Mouse (Mus musculus) retina, postnatal 1 day (tissue): Measurements from ENCODE around the gene Prkce.

Experiments used
- DNase-seq: peaks from one replicate; pipeline ENCODE4 v3.0.0-alpha.2; 2012

Prkce gene

DNA sequence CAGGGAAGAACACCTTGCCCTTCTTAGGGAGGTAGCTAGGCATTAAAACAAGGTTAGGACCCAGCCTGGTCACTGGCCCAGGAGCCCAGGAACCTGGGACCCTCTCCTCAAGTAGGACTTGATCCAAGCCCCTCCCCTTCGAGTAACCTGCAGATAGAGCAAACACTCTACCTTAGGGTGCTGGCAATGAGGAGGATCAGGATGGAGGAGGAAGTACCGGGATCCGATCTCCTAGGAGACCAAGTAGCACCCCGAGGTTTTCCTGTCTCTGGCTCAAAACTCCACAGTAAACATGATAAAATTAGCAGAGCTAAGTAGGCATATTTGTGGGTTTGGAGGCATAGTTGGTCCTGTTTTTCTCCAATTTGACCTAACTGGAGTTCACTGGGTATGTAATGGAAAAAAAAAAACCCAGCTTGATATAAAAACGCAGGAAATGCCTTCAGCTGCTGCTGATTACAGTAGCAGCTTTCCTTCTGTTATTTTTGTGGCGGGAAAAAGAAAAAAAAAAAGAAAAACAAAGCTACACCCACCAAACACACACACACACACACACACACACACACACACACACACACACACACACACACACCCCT, 425.5 kb downstream of the Prkce start:
- no peak for DNase-seq

DNA sequence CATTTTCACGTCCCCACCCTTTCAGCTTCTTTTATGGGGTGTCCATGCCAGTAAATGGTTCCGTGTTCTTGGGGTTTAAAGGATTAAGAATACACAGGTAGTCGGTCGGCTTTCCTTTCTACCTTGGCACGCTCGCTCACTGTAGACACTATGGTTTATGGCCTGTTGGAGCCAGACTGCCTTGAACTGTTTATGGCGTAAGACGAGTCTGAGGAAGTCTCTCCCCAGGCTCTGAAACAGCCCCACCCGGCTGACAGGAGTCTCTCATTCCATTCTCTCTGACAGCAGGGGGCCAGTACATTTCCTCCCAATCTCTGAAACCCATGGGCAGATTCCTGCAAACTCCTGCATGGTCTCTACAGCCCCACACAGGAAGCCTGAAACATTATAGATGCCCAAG, 427.9 kb downstream of the Prkce start:
- DNase-seq, result no peak

DNA sequence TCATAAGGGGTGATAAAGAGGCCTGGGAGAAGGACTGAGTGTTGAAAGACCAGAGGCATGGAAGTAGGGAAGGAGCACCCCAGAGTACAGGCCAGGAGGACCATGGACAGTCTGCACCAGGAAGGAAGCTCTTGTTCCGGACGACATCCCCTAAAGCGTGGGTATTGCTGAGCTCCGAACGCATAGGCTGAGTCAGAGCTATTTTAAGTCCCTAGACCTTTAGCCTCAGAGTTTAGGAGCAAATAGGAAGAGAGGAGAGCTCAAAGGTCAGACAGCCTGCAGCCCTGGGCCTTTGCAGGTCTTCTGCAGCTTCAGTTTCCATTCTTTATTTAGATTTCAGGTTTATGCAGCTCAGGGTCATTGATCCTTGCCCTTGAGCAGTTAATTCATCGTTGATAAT, 433.5 kb downstream of the Prkce start:
- DNase-seq, result no peak

DNA sequence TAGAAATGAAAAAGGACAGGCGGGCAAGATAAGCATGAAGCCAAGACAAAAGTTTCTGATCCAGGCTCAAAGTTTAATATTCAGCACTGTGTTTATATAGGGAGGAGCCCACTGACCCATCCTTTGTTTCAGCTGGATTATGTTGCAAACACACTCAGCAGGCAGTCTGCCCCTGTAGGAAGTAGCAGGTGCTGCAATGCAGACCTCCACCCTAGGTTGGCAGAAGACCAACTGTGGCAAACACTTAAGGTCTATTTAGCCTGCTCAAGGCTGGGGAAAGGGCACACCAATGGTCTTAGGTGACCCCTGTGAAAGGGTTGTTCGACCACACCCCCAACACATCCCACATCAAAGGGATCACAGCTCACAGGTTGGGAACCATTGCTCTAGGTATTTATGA, 434.3 kb downstream of the Prkce start:
- DNase-seq, result no peak

DNA sequence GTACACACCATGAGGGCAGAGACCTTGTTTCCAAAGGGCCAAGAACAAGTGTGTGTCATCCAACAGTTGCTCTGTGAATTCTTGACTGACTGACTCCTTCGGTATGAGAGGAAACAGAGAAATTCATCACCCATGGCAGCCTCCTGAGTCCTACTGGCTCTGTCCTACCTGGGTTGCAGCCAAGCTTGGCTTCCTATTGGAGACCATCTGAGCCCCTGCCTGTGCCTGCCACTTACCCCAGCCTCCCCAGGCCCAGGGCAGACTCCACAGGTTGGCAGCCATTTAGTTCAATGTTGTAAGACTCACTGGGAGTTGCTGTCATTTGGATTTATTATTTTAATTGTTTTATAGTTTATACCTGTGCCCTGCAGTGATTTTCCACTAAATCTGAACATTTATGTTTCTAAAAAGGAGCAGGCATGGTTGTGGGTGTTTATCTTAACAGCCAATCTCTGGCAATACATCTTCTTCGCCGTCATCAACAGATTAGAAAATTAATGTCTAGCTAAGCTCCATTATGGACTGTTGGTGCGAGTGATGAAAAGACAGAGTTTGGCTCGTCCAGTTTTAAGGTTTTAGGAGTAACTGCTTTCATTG, 436.4 kb downstream of the Prkce start:
- no peak for DNase-seq

DNA sequence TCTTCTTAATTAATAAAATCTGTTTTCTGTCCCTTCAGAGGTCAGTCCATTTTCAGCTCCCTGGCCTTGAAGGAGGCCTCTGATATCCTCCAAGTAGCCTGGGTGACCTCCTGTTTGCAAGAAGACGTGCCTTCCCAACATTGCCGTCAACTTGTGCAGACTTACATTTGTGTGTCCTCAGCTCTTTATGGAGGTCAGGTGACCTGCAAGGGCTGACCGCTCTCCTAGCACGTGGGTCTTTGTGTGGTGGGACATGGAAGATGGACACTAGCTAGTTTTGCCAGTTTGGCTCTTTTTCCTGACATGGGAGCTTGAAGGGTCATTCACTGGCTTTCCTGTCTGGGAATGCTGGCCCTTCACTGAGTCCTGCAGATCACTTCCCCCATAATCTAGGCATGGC, 440.4 kb downstream of the Prkce start:
- no peak for DNase-seq

DNA sequence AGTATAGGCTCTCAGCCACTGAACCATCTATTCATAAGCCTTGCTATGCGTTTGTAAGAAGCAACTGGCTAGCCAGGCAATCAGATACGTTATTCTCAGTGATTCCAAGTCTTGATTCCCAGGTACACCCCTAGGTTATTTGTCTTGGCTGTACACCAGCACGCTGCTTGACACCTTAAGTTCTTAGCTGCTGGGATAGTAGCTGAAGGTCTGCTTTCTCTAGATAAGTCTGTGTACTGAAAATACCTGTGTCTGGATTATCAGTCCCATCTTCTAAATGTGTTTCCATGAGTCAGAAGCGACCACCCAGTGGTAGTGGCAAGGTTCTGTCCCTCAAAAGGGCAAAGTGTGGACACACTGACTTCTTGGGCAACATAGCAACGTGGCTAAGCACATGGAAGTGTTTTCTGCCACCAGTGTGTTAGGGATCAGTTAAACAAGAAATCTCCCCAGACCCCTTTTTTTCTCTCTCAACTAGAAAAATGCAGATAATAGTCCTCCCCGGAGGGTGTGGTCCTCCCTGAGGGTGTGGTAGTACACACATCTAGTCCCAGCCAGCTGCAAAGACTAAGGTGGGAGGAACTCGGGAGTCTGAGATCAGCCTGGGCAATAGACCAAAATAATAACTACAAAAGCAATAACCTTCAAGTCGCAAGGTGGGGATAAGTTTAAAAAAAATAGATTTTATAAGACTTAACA, 442.8 kb downstream of the Prkce start:
- no peak for DNase-seq

DNA sequence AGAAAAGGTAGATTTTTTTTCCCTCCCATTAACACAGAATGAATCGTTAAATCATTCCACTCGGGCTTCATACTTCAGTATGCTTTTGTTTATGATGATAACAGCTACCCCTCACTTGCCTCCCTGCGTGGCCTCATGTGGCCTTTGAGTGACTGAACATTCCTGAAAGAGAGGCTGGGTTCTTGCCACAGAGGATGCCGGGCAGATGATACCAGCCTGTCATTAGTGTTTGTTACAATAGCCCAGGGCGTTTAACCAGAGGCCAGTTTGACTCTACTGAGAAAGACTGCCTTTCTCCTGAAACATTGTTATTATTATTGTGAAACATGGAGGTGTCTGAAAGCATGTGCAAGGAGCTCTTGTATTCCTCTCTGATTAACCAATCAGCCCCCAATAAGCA, 444.2 kb downstream of the Prkce start:
- peak; percentile 22 for DNase-seq

DNA sequence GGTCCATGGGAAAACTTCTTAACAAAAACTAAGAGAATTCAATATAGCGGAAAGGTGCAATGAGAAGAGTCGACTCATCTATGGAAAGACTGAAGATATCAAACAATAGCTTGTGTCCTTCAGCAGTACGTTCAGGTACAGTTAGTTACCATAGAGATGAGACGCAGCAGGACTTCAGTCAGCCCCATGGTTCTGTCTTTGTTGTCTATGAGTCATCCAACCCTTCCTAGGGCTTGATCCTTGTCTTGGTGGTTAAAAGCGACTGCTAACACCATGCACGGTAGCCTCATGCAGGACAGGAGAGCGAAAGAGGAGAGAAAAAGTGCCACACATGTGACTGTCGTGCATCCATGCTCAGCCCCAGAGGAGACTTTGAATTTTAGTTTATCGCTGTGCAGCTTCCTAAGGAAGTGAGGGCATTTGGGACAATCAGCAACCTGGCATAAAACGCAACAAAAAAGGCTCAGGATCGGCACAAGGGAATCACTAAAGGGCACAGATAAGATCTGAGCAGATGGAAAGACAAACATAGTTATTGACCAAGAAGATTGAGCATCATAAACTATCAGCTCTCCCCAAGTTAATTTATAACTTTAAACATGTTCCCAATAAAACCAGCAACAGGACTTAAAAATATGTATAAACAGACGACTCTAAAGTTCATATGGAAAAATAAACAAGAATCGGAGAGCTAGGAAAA, 448.2 kb downstream of the Prkce start:
- no peak for DNase-seq

DNA sequence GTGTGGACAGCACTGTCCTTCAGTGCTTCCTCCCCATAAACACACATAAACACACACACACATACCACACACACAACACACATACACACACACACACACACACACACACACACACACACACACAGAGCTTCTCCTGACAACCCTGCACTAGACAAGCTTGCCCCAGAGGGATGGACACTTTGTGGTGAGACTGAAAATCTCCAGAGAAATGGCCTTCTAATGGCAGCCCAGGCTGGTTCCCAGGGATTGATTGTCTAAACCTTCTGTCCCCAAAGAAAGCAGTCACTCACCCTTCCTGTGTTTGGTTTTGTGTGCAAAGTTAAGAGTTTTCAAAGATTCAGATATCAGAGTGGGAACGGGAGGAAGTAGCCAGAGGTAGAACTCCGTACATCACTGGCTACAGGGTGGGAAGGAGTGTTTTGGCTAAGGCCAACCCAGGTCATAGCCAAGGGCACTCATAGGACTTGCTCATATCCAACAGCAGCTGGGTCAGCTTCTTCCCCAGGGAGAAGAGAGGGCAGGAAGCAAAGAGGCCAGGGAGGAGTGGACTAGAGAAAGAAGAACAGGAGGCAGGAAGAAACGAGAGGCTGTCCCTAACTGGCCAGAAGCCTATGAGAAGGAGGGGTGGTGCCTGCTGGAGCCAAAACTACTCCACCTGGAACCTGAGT, 450.1 kb downstream of the Prkce start:
- DNase-seq, result no peak

DNA sequence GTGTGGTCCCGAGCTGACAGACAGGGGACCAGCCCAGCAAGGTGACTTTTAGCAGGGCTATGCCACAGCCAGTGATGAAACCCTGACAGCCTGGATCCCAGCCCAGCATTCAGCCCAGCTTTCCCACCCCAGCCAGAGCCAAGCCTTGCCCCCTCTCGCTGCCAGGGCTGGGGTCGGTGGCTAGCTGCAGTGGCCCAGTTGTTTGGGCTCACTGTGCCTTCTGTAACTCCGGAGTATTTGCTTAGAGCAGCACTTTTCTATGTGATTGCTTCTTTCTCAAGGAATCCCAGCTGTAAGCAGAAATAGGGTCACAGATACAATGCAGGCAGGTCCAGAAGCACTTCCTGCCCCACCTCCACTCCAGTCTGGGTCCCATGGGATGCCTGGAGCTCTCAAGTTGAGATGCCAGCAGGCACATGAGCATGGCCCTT, 450.9 kb downstream of the Prkce start:
- no peak for DNase-seq

DNA sequence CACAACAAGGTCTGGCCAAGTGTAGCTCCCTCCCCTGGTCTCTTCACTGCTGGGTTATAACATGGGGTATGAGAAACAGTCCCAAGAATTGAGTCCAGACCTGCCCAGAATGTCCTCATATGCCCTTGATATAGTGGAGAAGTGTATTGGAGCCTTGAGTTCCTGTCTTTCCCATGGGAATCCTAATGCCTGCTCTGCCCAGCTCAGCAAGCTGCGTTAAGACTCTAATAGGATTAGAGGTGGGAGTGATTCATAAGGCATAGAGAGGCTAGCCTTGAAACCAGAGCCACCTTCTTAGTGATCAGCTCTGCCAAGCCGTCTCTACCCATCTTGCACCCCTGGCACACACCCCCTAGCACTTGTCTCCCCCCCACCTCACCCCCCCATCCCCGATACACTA, 455.3 kb downstream of the Prkce start:
- peak; percentile 71 for DNase-seq

DNA sequence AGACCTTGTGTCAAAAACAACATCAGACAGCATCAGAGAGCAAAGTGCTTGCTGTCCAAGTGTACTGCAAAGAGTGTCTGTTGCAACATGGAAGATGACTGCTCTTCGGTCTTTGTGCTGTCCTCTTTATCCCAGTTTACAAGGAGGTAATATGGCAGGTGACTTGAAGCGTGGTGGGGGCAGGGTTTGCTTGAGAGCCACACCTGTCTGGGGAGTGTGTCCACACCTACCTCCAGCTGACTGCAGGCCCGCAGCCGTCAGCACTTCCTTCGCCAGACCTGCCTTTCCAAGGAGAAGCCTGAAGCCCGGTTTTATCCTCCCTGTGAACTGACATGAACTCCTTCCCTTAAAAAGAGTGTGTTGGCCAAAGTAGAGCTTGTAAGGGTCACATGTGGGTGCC, 458.9 kb downstream of the Prkce start:
- no peak for DNase-seq

DNA sequence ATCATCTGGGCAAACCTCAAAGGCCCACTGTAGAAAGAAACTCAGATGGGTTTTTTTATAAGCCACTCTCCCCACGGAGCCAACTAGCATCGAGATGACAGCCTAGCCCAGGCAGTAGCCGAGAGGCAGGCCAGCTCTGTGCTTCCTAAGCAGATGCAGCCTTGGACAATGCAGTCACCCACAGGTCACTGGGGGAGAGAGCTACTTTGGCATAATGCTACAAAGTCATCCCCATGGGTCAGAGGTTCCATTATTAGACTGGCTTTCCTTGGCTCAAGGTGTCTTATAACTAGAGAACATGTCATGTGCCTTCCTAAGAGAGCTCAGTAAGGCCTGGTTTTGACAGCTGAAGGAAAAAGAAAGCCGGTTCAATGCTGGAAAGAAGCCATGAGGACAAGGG, 465.5 kb downstream of the Prkce start:
- DNase-seq, result no peak

DNA sequence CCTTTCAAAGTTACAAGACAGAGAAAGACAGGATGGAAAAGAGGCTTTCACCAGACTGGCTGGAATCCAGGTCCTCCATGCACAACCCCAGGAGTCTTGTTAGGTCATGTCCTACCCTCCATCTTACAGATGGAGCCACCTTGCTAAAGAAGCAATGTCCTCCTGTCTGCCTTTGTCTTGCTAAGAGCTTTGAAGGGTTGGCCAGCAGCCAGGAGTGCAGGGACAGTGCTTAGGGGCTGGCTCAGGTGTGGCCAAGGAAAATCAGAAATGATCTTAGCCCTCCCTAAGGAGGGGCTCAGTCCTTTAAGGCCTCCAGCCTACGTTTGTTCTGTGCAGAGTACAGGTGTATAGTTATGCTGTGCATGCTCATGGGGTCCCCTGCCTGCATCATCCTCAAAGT, 469.7 kb downstream of the Prkce start:
- no peak for DNase-seq

DNA sequence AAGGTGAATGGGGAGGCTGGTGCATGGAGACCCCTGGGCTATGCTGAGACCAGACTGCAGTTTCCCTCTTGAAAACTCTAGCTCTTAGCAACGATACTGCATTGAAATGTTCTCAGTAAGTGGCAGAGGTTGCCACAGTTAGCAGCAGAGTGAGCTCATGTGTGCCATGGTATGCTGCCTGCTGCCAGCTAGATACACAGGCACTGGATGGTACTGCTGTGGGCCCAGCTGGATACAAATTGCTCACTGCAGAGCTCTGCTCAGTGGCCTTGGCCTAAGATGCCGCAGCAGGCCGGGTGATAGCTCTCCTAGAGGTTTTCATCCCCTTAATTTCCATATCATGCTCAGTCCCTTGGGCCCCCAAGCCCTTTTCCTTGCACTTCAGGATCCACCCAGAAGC, 471.7 kb downstream of the Prkce start:
- no peak for DNase-seq

DNA sequence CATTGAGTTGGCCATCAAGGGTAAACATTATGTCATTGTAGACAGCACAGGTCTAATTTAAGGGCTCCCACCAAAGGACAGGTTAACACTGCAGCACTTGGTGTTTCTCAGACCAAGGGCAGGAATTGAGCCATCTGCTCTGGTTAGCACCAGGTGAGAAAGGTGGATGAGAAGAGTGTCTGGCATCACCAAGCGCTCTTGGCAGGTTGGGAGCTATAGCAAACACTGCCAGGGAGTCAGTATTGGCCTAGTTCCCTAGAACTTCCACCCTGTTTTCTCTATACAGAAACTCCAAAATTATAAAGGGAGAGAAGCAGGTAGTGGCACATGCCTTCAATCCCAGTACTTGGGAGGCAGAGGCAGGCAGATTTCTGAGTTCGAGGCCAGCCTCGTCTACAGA, 479.6 kb downstream of the Prkce start:
- DNase-seq, result no peak

DNA sequence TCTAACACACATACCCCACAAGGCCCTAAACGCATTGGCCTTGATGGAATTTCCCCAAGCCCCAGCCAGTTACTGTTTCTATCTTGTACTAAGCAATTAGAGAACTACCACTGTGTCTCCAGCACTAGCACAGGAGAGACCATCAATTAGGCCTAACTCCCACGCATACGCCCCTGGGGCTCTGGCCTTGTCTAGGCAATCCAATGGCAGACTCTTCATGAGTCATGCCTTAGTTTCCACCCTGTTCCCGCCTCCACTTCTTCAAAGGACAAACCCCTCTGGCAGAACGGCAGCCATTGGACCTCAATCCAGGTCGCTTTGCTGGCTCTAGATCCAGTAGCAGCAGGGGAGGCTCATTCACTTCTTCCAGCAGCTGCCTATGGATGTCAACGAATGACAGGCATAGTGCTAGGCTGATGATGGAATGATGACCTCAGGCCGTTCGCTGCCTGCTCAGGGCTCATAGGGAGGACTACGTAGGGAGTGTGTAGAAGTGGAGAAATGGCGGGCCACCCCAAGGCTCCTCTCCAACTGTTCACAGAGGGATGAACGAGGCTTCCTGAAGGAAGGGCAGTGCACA, 481.4 kb downstream of the Prkce start:
- DNase-seq, result no peak

DNA sequence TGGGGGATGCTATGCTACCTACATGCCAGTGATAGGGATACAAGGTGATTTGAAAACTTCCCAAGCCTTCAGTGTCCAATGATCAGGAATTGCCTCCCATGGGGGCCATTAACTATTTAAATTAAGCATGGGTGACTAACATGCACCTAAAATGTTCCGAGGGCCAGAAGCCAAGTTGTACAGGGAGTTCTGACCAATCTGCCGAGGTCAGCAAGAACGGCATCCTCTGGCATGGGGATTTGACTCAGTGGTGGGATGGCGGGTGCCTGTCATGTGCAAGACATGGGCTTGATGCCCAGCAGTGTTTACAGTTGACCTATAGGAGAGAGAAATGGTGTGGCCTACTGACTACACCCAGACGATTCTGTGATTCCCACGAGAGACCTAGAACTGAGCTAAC, 482.7 kb downstream of the Prkce start:
- no peak for DNase-seq

DNA sequence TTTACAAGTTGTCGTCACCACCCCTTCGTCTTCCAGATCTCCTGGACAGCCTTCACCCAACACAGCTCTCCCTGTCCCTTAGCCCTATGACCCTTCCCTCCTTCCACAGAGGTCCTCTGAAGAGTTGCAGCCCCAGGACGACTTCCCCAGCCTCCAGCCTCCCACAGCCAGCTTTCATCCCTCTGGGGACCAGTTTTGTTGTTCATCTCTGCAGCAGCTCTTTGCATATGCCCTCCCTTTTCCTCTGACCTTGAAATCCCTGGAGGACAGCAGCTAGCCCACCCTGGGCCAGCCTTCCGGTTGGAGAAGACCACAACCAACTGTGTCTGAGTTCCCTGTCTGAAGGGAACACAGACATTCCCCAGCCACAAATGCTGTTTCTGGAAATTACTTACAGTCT, 483.5 kb downstream of the Prkce start:
- no peak for DNase-seq

DNA sequence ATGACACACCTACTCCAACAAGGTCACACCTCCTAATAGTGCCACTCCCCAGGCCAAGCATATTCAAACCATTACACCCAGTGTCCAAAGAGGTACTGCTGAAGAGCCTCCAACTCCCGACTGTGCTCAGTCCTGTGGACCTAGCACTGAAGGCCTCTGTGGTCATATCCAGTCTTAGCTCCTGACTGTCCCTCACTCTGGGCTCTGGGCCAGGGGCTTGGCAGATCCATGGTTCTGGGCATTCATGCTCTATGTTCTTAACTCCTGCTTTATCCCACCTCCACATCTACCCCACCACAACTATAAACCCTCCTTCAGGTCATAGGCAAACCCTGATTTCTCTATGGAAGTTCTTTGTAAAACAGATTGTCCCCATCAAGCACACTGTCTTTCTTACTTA, 485.2 kb downstream of the Prkce start:
- DNase-seq, result no peak

DNA sequence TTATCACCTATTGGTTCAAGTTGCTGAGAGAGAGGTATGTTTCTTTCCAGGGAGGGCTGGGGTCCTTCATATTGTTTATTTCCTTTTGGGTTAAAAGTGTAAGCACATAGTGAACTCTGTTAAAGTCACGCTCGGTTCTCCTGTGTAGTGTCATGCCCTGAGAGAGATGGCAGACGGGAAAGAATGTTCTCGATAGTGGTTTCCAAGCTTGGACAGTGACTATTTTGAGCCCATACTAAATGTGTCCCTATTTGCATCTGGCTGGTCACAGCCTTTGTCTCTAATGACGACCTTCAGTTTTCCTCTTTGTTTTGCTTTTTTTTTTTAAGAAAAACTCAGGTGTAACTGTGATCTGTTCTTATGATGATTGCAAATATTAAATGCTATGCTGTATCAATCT, 488.8 kb downstream of the Prkce start:
- no peak for DNase-seq

DNA sequence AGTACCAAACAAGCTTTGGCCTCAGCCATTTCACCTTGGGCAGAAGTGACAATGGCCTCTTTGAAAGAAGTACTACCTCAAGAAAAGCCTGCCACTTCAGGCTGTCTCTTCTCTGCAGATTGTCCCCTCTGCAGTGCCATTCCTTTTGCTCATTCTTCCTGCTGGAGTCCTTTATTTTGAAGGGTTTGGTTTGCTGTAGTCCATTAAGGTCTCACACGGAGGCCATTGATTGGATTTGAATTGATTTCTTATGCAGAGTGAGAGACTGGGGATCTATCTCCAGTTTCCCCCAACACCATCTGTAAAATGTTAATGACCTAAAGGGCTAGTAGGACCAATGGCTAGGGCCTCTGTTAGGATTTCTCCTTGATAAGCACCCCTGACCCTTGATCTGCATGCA, 494.7 kb downstream of the Prkce start:
- no peak for DNase-seq
